Mouse (Mus musculus) olfactory bulb, adult 2 months (tissue): ENCODE data around the gene Smtnl1.

ENCODE experiments used
- CTCF ChIP-seq: fragments of 200-500 bp; IDR thresholded peaks from 2 replicates; pipeline ENCODE4 v1.5.1; 2012; ENCODE audit warnings: low read depth, mild to moderate bottlenecking, low read length, moderate library complexity; ENCODE audit not compliant: insufficient read depth
- POLR2A ChIP-seq: fragments of 200-500 bp; IDR thresholded peaks from 2 replicates; pipeline ENCODE4 v1.6.1; 2012; ENCODE audit warnings: mild to moderate bottlenecking, low read depth, low read length, moderate library complexity; ENCODE audit not compliant: insufficient read depth

DNA sequence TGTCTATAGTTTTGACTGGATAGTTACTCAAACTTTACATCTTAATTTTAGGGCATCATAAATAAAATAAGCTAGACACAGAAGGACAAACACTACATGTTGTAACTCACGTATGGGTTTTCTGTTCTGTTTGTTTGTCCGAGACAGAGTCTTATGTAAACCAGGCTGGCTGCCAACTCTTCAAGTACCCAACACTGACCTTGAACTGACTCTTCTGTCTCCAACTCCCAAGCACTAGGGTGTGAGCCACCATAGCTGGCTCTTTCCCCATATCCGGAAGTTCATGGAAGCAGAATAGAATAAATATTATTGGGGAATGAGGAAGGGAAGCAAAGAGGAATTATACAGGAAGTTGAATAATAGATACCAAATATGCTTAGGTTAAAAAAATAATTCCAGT is 29.9 kb downstream of the Smtnl1 start:
- TF ChIP-seq POLR2A (no peak), CTCF (no peak)
